Mouse (Mus musculus) gastrocnemius, adult 2 months (tissue): Measurements from ENCODE around the gene Synpo2. TPM values are rescaled to one million over a fixed set of nuclear protein-coding genes. Genes with fewer than 3 reads are reported as not detected.

ENCODE experiments used
- DNase-seq: peaks from one replicate; pipeline ENCODE4 v3.0.0; 2022
- H3K27ac ChIP-seq: fragments of 200-600 bp; 2 replicates; pipeline ENCODE4 v1.8.1; 2022; ENCODE audit warnings: mild to moderate bottlenecking
- H3K4me3 ChIP-seq: fragments of 200-600 bp; 2 replicates; pipeline ENCODE4 v1.8.1; 2022; ENCODE audit warnings: mild to moderate bottlenecking, moderate library complexity
- CTCF ChIP-seq: fragments of 200-600 bp; IDR thresholded peaks from 2 replicates; pipeline ENCODE4 v1.8.1; 2022; ENCODE audit warnings: antibody characterized with exemption, mild to moderate bottlenecking, moderate library complexity
- intact Hi-C: fragments of 180-260 bp; cut with DNase I; formaldehyde crosslinking; loops from one replicate; pipeline ENCODE4 v1.15.1; 2025
- total RNA-seq, 2 experiments: library from RNA; stranded (reverse); gene quantifications; 2 replicates each; pipeline ENCODE4 v1.2.3; 2021

Synpo2 gene
- total RNA-seq, 2 experiments from 2014 or later = 209 to 273 TPM

GRCm38 (mm10) chr3:123237446-123237845 is 1.5 kb upstream of the Synpo2 start:
- Histone ChIP-seq H3K4me3 (no peak overlapping the region), H3K27ac (no peak overlapping the region)
- TF ChIP-seq CTCF = no peak
- DNase-seq = no peak
- intact Hi-C loops = loop anchor here (2.0 kb wide), 1 partner anchor 69 kb away; no protein-coding TSS in a partner anchor

DNA sequence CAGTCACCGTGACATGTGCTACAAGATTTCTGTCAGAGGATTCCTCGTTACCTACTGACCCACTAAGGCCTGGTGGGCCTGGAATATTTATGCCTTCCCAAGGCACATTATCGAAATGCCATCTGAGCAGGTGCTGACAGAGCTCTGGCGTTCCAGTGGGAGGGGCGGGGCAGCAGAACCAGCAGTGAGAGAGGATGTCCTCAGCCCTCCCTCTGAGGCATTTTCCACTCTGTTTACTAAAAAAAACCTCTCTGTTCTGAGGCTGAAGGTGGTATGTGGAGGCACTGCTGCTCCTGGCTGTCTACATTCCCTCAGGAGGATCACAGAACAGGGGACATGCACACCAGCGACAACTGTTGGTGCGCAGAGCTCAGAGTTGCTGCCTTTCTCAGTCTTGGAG is 1.1 kb upstream of the Synpo2 start:
- TF ChIP-seq CTCF = no peak
- no peak overlapping the region for H3K27ac ChIP-seq
- intact Hi-C loops = loop anchor here (2.0 kb wide), 1 partner anchor 68 kb away; no protein-coding TSS in a partner anchor

DNA sequence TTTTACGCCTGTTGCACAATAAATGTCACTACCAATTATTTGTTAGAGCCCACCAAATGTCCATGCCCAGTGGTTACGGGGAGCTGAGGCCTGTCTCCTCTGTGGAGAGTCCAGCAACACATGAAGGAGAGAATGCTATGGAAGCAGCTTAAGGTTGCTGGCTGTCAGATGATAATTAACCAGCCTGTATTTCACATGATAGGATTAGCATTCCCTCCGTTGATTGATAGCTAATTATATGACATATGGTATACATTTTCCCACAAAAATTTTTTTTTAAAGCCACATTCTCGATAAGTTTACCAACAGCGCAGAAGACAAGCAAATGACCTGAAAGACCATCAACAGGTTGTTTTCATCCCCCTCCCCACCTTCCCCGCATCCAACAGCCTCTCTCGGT is 454 bp downstream of the Synpo2 start:
- intact Hi-C loops = loop anchor here (2.0 kb wide), 2 partner anchors 87 to 117 kb away; no protein-coding TSS in a partner anchor
- no peak for DNase-seq
- TF ChIP-seq CTCF = no peak
- Histone ChIP-seq H3K27ac (peak overlapping the region; percentile 74), H3K4me3 (peak overlapping the region; percentile 74)

More for the DNA sequence above, 1.1 kb upstream of the Synpo2 start:
- no peak overlapping the region for H3K4me3 ChIP-seq
- no peak for DNase-seq

DNA sequence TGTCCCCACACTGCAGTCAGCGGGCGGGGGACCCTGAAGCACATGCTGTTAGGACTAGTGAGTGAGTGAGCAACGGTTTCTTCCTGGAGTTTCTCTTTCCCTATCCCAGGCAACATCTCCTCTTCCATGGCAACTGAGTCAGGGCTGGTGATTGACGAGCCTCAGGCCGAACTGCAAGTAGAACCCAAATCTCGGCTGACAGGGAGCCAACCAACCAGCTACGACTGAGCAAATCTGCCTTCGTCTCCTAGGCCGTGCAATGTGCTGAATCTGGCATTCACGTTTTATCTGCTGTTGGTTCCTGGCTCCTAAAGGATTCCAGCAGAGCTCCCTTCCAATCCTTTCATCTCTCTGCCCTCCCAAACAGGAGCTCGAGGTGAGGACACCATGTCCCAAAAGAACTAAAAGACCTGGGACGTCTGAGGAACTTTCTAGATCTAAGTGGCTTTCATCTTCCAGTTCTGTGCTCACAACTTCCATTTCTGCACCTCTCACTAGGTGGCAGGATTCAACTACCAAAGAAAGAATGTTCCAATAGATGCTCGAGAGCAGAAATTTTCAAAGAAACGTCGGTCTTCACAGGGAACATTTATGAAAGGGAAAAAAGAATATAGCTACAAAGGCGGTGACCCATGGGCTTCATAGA is 1.6 kb downstream of the Synpo2 start:
- Histone ChIP-seq H3K27ac (peak overlapping the region; percentile 66), H3K4me3 (peak overlapping the region; percentile 37)
- intact Hi-C loops = loop anchor here (2.0 to 5.0 kb wide), 3 partner anchors 88 to 138 kb away; no protein-coding TSS in a partner anchor
- peak; percentile 77 for TF ChIP-seq CTCF
- peak; percentile 22 for DNase-seq

- TF ChIP-seq CTCF = no peak
- DNase-seq = no peak
- intact Hi-C loops = loop anchor here (5.0 kb wide), 1 partner anchor 141 kb away; no protein-coding TSS in a partner anchor
- Histone ChIP-seq H3K27ac (no peak overlapping the region), H3K4me3 (no peak overlapping the region)
Observed at GRCm38 (mm10) chr3:123231639-123232038, 4.3 kb downstream of the Synpo2 start.

- no peak overlapping the region for H3K4me3 ChIP-seq
- no peak overlapping the region for H3K27ac ChIP-seq
- no peak for TF ChIP-seq CTCF
- no peak for DNase-seq
- intact Hi-C loops = no loop called here
Observed at GRCm38 (mm10) chr3:123227276-123227675, 8.7 kb downstream of the Synpo2 start.

DNA sequence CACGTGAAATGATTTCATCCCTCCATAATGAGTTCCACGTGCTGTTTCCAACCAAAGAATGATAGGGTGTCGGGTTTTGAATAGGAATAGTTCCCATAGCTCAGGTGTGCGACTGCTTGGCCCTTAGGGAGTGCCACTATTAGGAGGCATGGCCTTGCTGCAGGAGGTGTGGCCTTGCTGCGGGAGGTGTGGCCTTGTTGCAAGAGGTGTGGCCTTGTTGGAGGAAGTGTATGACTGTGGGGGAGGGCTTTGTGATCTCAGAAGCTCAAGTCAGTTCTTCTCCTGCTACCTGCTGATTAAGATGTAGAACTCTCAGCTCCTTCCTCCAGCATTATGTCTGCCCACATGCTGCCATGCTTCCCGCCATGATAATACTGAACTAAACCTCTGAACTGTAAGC is 17.3 kb downstream of the Synpo2 start:
- TF ChIP-seq CTCF = no peak
- Histone ChIP-seq H3K4me3 (no peak overlapping the region), H3K27ac (no peak overlapping the region)
- DNase-seq = no peak
- intact Hi-C loops = no loop called here

GRCm38 (mm10) chr3:123208891-123209290 is 27.1 kb downstream of the Synpo2 start:
- intact Hi-C loops = no loop called here
- TF ChIP-seq CTCF = no peak
- no peak overlapping the region for H3K27ac ChIP-seq
- H3K4me3 ChIP-seq = no peak overlapping the region
- DNase-seq = no peak

- H3K27ac ChIP-seq = no peak overlapping the region
- intact Hi-C loops = no loop called here
- no peak overlapping the region for H3K4me3 ChIP-seq
- TF ChIP-seq CTCF = no peak
- DNase-seq = no peak
Observed at GRCm38 (mm10) chr3:123207386-123207785, 28.6 kb downstream of the Synpo2 start.

GRCm38 (mm10) chr3:123205485-123205884 is 30.5 kb downstream of the Synpo2 start:
- peak overlapping the region; percentile 71 for H3K27ac ChIP-seq
- DNase-seq = no peak
- H3K4me3 ChIP-seq = no peak overlapping the region
- no peak for TF ChIP-seq CTCF
- intact Hi-C loops = no loop called here

DNA sequence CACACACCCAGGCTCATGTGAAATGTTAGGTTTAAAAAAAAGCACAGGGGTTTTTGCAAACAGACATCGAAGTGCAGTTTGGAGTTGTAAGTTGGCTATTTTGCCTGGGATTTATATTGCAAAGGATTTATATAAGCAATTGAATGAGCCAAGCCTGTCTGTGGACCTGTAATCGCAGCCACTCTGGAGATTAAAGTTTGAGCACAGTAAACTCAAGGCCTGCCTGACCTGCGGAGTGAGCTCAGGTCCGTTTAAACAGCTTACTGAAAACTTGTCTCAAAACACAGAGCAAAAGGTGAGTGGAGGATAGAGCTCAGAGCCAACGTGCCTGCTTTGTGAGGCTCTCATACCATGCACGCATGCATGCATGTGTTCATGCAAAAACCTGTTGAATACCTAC is 30.9 kb downstream of the Synpo2 start:
- DNase-seq = no peak
- no peak for TF ChIP-seq CTCF
- Histone ChIP-seq H3K4me3 (peak overlapping the region; percentile 15; the same call in 1 of the 2 replicates), H3K27ac (peak overlapping the region; percentile 71)
- intact Hi-C loops = no loop called here

- H3K27ac ChIP-seq = peak overlapping the region; percentile 71
- TF ChIP-seq CTCF = no peak
- intact Hi-C loops = no loop called here
- H3K4me3 ChIP-seq = peak overlapping the region; percentile 15; the same call in 1 of the 2 replicates
- DNase-seq = no peak
Observed at GRCm38 (mm10) chr3:123204658-123205057, 31.3 kb downstream of the Synpo2 start.

- no peak for TF ChIP-seq CTCF
Observed at GRCm38 (mm10) chr3:123201798-123202197, 34.2 kb downstream of the Synpo2 start.

GRCm38 (mm10) chr3:123193740-123194139 is 42.2 kb downstream of the Synpo2 start:
- no peak for TF ChIP-seq CTCF
- Histone ChIP-seq H3K27ac (no peak overlapping the region), H3K4me3 (no peak overlapping the region)
- intact Hi-C loops = no loop called here
- no peak for DNase-seq

More at GRCm38 (mm10) chr3:123201798-123202197, 34.2 kb downstream of the Synpo2 start:
- no peak for DNase-seq
- intact Hi-C loops = no loop called here
- H3K27ac ChIP-seq = no peak overlapping the region
- no peak overlapping the region for H3K4me3 ChIP-seq
